Mouse (Mus musculus): ENCODE data around the gene Kazn. TPM values are rescaled to one million over a fixed set of nuclear protein-coding genes. Genes with fewer than 3 reads are reported as not detected.

Kazn gene
- total RNA-seq, 1 experiment = 14.0 TPM

- H3K27ac ChIP-seq (ENCODE audit: insufficient read depth, low read depth, low read length, poor library complexity, severe bottlenecking) = no peak overlapping the region
- H3K9me3 ChIP-seq (ENCODE audit: control insufficient read depth, insufficient read depth, low read depth, low read length) = no peaks in the 10 kb centered on the region
- no peaks in the 10 kb centered on the region for H3K36me3 ChIP-seq (ENCODE audit: control insufficient read depth, insufficient read depth, low read length, poor library complexity, severe bottlenecking)
- H3K4me3 ChIP-seq (ENCODE audit: insufficient read depth in 1 of 2, low read depth in 1 of 2, low read length in 2 of 2, poor library complexity in 1 of 2, severe bottlenecking in 1 of 2) = no peak overlapping the region
- peaks cover 3% of the 10 kb centered on the region in 2 experiments; a peak in 2 of 4 replicates for H3K4me1 ChIP-seq (ENCODE audit: control insufficient read depth in 2 of 2, insufficient read depth in 2 of 2, low read length in 2 of 2, poor library complexity in 1 of 2)
- TF ChIP-seq HCFC1 (IDR thresholded peaks at IDR 0.05; ENCODE audit: borderline replicate concordance, insufficient read depth, low read length) = no peak
- TF ChIP-seq ZC3H11A (IDR thresholded peaks at IDR 0.05; ENCODE audit: borderline replicate concordance, low read depth, low read length) = no peak
- TF ChIP-seq CHD2 (IDR thresholded peaks at IDR 0.05; ENCODE audit: low read depth, low read length) = no peak
- TF ChIP-seq ZNF384 (IDR thresholded peaks at IDR 0.05; ENCODE audit: low read depth, low read length) = no peak
- no peak for TF ChIP-seq MAFK (IDR thresholded peaks at IDR 0.05; ENCODE audit: insufficient read depth, low read depth, low read length)
- DNase-seq (ENCODE audit: low read depth, low spot score) = no peak
- in situ Hi-C loops (cut with MboI; ENCODE audit: low sequenced_read_pairs in 2 of 2, unreplicated experiment in 2 of 2) = no loop called here
- no peak overlapping the region for H3K9ac ChIP-seq (ENCODE audit: insufficient read depth, low read depth, low read length, poor library complexity, severe bottlenecking)
Observed at GRCm38 (mm10) chr4:142088836-142089235, 150.4 kb downstream of the Kazn start.

GRCm38 (mm10) chr4:142088409-142088808, 150.8 kb downstream of the Kazn start:
- Histone ChIP-seq H3K36me3 (ENCODE audit: control insufficient read depth, insufficient read depth, low read length, poor library complexity, severe bottlenecking) (no peaks in the 10 kb centered on the region), H3K9me3 (ENCODE audit: control insufficient read depth, insufficient read depth, low read depth, low read length) (no peaks in the 10 kb centered on the region), H3K4me1 (ENCODE audit: control insufficient read depth in 2 of 2, insufficient read depth in 2 of 2, low read length in 2 of 2, poor library complexity in 1 of 2) (peaks cover 3% of the 10 kb centered on the region in 2 experiments; a peak in 2 of 4 replicates), H3K27ac (ENCODE audit: insufficient read depth, low read depth, low read length, poor library complexity, severe bottlenecking) (no peak overlapping the region), H3K4me3 (ENCODE audit: insufficient read depth in 1 of 2, low read depth in 1 of 2, low read length in 2 of 2, poor library complexity in 1 of 2, severe bottlenecking in 1 of 2) (no peak overlapping the region), H3K9ac (ENCODE audit: insufficient read depth, low read depth, low read length, poor library complexity, severe bottlenecking) (no peak overlapping the region)
- TF ChIP-seq ZNF384 (IDR thresholded peaks at IDR 0.05; ENCODE audit: low read depth, low read length) (no peak), HCFC1 (IDR thresholded peaks at IDR 0.05; ENCODE audit: borderline replicate concordance, insufficient read depth, low read length) (no peak), ZC3H11A (IDR thresholded peaks at IDR 0.05; ENCODE audit: borderline replicate concordance, low read depth, low read length) (no peak), MAFK (IDR thresholded peaks at IDR 0.05; ENCODE audit: insufficient read depth, low read depth, low read length) (no peak), CHD2 (IDR thresholded peaks at IDR 0.05; ENCODE audit: low read depth, low read length) (no peak)
- in situ Hi-C loops (cut with MboI; ENCODE audit: low sequenced_read_pairs in 2 of 2, unreplicated experiment in 2 of 2) = no loop called here
- no peak for DNase-seq (ENCODE audit: low read depth, low spot score)

GRCm38 (mm10) chr4:142084936-142085563, 154.2 kb downstream of the Kazn start:
- Histone ChIP-seq H3K4me1 (ENCODE audit: control insufficient read depth in 2 of 2, insufficient read depth in 2 of 2, low read length in 2 of 2, poor library complexity in 1 of 2) (peaks cover 3 to 16% of the 10 kb centered on the region in 2 experiments; a peak in 3 of 4 replicates), H3K36me3 (ENCODE audit: control insufficient read depth, insufficient read depth, low read length, poor library complexity, severe bottlenecking) (no peaks in the 10 kb centered on the region), H3K9me3 (ENCODE audit: control insufficient read depth, insufficient read depth, low read depth, low read length) (no peaks in the 10 kb centered on the region), H3K4me3 (ENCODE audit: insufficient read depth in 1 of 2, low read depth in 1 of 2, low read length in 2 of 2, poor library complexity in 1 of 2, severe bottlenecking in 1 of 2) (peak overlapping the region; percentile 79 to 82), H3K9ac (ENCODE audit: insufficient read depth, low read depth, low read length, poor library complexity, severe bottlenecking) (peak overlapping the region; percentile 25; the same call in 1 of the 2 replicates), H3K27ac (ENCODE audit: insufficient read depth, low read depth, low read length, poor library complexity, severe bottlenecking) (no peak overlapping the region)
- in situ Hi-C loops (cut with MboI; ENCODE audit: low sequenced_read_pairs in 2 of 2, unreplicated experiment in 2 of 2) = no loop called here
- no peak for TF ChIP-seq CHD2 (IDR thresholded peaks at IDR 0.05; ENCODE audit: low read depth, low read length)
- no peak for DNase-seq (ENCODE audit: low read depth, low spot score)

- Histone ChIP-seq H3K27ac (ENCODE audit: insufficient read depth, low read depth, low read length, poor library complexity, severe bottlenecking) (peak within 1 kb of the TSS; percentile 11; the same call in 1 of the 2 replicates), H3K9ac (ENCODE audit: insufficient read depth, low read depth, low read length, poor library complexity, severe bottlenecking) (peak within 1 kb of the TSS; percentile 17), H3K4me1 (ENCODE audit: control insufficient read depth in 2 of 2, insufficient read depth in 2 of 2, low read length in 2 of 2, poor library complexity in 1 of 2) (peaks cover 3 to 20% of the 10 kb centered on the region in 2 experiments; a peak in 3 of 4 replicates), H3K4me3 (ENCODE audit: insufficient read depth in 1 of 2, low read depth in 1 of 2, low read length in 2 of 2, poor library complexity in 1 of 2, severe bottlenecking in 1 of 2) (peak within 1 kb of the TSS; percentile 79 to 82), H3K9me3 (ENCODE audit: control insufficient read depth, insufficient read depth, low read depth, low read length) (no peaks in the 10 kb centered on the region), H3K36me3 (ENCODE audit: control insufficient read depth, insufficient read depth, low read length, poor library complexity, severe bottlenecking) (no peaks in the 10 kb centered on the region)
- in situ Hi-C loops (cut with MboI; ENCODE audit: low sequenced_read_pairs in 2 of 2, unreplicated experiment in 2 of 2) = no loop called here
- no peak for DNase-seq (ENCODE audit: low read depth, low spot score)
- TF ChIP-seq CHD2 (IDR thresholded peaks at IDR 0.05; ENCODE audit: low read depth, low read length) (no peak), MAFK (IDR thresholded peaks at IDR 0.05; ENCODE audit: insufficient read depth, low read depth, low read length) (no peak), ZNF384 (IDR thresholded peaks at IDR 0.05; ENCODE audit: low read depth, low read length) (no peak), ZC3H11A (IDR thresholded peaks at IDR 0.05; ENCODE audit: borderline replicate concordance, low read depth, low read length) (no peak), HCFC1 (IDR thresholded peaks at IDR 0.05; ENCODE audit: borderline replicate concordance, insufficient read depth, low read length) (no peak)
Observed at GRCm38 (mm10) chr4:142084131-142084899, 154.9 kb downstream of the Kazn start, which contains the start of gene Tmem51. TSS of gene Tmem51 (minus strand) at chr4:142084304.

Measured in ES-E14 (cell line).